Mouse (Mus musculus) MEL (cell line): ENCODE measurements around the gene Olfr1218. TPM values are rescaled to one million over a fixed set of nuclear protein-coding genes. Genes with fewer than 3 reads are reported as not detected.

Experiments
- DNase-seq: peaks from one replicate; pipeline ENCODE4 v3.0.0; 2011; ENCODE audit warnings: low read depth, low spot score
- H3K27ac ChIP-seq: 2 replicates; pipeline ENCODE4 v1.5.1; 2012; ENCODE audit warnings: low read depth, mild to moderate bottlenecking, control low read depth, low read length, moderate library complexity; ENCODE audit not compliant: control insufficient read depth
- H3K27me3 ChIP-seq, 2 experiments: fragments of 150-350 bp in 1 of 2; sonication (generic) in 1 of 2; 2 replicates each; pipeline ENCODE4 v1.6.1; 2012; ENCODE audit warnings: low read length in 2 of 2, mild to moderate bottlenecking in 2 of 2, improper control_type of control experiment in 1 of 2, moderate library complexity in 1 of 2; ENCODE audit not compliant: insufficient read depth in 2 of 2, control insufficient read depth in 1 of 2
- H3K36me3 ChIP-seq, 2 experiments: 2 replicates each; pipeline ENCODE4 v1.6.1; 2012 to 2014; ENCODE audit warnings: low read length in 2 of 2, improper control_type of control experiment in 1 of 2, inconsistent platforms in 1 of 2, mild to moderate bottlenecking in 1 of 2; ENCODE audit not compliant: insufficient read depth in 2 of 2, control insufficient read depth in 1 of 2
- H3K4me1 ChIP-seq, 2 experiments: fragments of 150-350 bp in 1 of 2; sonication (generic) in 1 of 2; 2 replicates each; pipeline ENCODE4 v1.6.1; 2012; ENCODE audit warnings: low read length in 2 of 2, improper control_type of control experiment in 1 of 2, mild to moderate bottlenecking in 1 of 2; ENCODE audit not compliant: insufficient read depth in 2 of 2, control insufficient read depth in 1 of 2
- H3K4me3 ChIP-seq, 2 experiments: fragments of 150-350 bp in 1 of 2; sonication (generic) in 1 of 2; 2 replicates each; pipeline ENCODE4 v1.5.1; 2012; ENCODE audit warnings: low read depth in 2 of 2, low read length in 2 of 2, mild to moderate bottlenecking in 2 of 2, moderate library complexity in 2 of 2, control low read depth in 1 of 2, improper control_type of control experiment in 1 of 2; ENCODE audit not compliant: control insufficient read depth in 1 of 2, insufficient read depth in 1 of 2
- H3K79me2 ChIP-seq: 2 replicates; pipeline ENCODE4 v1.6.1; 2012; ENCODE audit warnings: mild to moderate bottlenecking, low read length, moderate library complexity; ENCODE audit not compliant: control insufficient read depth, poor library complexity, insufficient read depth
- H3K9ac ChIP-seq: 2 replicates; pipeline ENCODE4 v1.6.1; 2012; ENCODE audit warnings: low read depth, mild to moderate bottlenecking, control low read depth, low read length, moderate library complexity; ENCODE audit not compliant: control insufficient read depth, poor library complexity, severe bottlenecking
- H3K9me3 ChIP-seq: fragments of 150-350 bp; sonication (generic); replicated peaks from 2 replicates; pipeline ENCODE4 v1.6.1; 2012; ENCODE audit warnings: mild to moderate bottlenecking, low read length, improper control_type of control experiment, moderate library complexity; ENCODE audit not compliant: insufficient read depth
- BHLHE40 ChIP-seq: IDR thresholded peaks from 2 replicates; pipeline ENCODE4 v1.6.1; 2012; ENCODE audit warnings: low read depth, mild to moderate bottlenecking, inconsistent platforms, low read length, improper control_type of control experiment, borderline replicate concordance
- CHD1 ChIP-seq: IDR thresholded peaks from 2 replicates; pipeline ENCODE4 v1.6.1; 2012; ENCODE audit warnings: low read depth, mild to moderate bottlenecking, inconsistent platforms, low read length, improper control_type of control experiment
- E2F4 ChIP-seq: IDR thresholded peaks from 2 replicates; pipeline ENCODE4 v1.6.1; 2011; ENCODE audit warnings: low read depth, low read length, improper control_type of control experiment, borderline replicate concordance
- ELF1 ChIP-seq: IDR thresholded peaks from 2 replicates; pipeline ENCODE4 v1.6.1; 2014; ENCODE audit warnings: low read depth, mild to moderate bottlenecking, inconsistent platforms, low read length, improper control_type of control experiment, moderate library complexity
- GATA1 ChIP-seq: IDR thresholded peaks from 2 replicates; pipeline ENCODE4 v1.6.1; 2011; ENCODE audit warnings: low read depth, low read length, improper control_type of control experiment
- HCFC1 ChIP-seq: IDR thresholded peaks from 2 replicates; pipeline ENCODE4 v1.6.1; 2012; ENCODE audit warnings: low read depth, mild to moderate bottlenecking, inconsistent platforms, low read length, improper control_type of control experiment, moderate library complexity
- JUND ChIP-seq: IDR thresholded peaks from 2 replicates; pipeline ENCODE4 v1.6.1; 2011; ENCODE audit warnings: low read depth, mild to moderate bottlenecking, improper control_type of control experiment, low read length
- KAT2A ChIP-seq: conservative IDR thresholded peaks from 2 replicates; pipeline ENCODE4 v1.6.1; 2012; ENCODE audit warnings: low read depth, low read length, improper control_type of control experiment, inconsistent platforms
- MAX ChIP-seq: IDR thresholded peaks from 2 replicates; pipeline ENCODE4 v1.6.1; 2011; ENCODE audit warnings: low read length, improper control_type of control experiment
- MAZ ChIP-seq: IDR thresholded peaks from 2 replicates; pipeline ENCODE4 v1.6.1; 2012; ENCODE audit warnings: low read depth, mild to moderate bottlenecking, inconsistent platforms, low read length, improper control_type of control experiment
- MEF2A ChIP-seq: IDR thresholded peaks from 2 replicates; pipeline ENCODE4 v1.6.1; 2014; ENCODE audit warnings: low read depth, mild to moderate bottlenecking, inconsistent platforms, low read length, improper control_type of control experiment; ENCODE audit not compliant: poor library complexity, insufficient replicate concordance, severe bottlenecking; ENCODE audit errors: extremely low read depth
- MXI1 ChIP-seq: IDR thresholded peaks from 2 replicates; pipeline ENCODE4 v1.6.1; 2011; ENCODE audit warnings: mild to moderate bottlenecking, low read depth, low read length, improper control_type of control experiment
- NELFE ChIP-seq: IDR thresholded peaks from 2 replicates; pipeline ENCODE4 v1.6.1; 2011; ENCODE audit warnings: low read depth, low read length, improper control_type of control experiment
- POLR2AphosphoS2 ChIP-seq: IDR thresholded peaks from 2 replicates; pipeline ENCODE4 v1.6.1; 2011; ENCODE audit warnings: low read length, improper control_type of control experiment
- POLR2AphosphoS5 ChIP-seq: IDR thresholded peaks from 2 replicates; pipeline ENCODE4 v1.6.1; 2012; ENCODE audit warnings: low read depth, borderline replicate concordance, mild to moderate bottlenecking, inconsistent platforms, low read length, moderate library complexity, mixed read lengths
- RAD21 ChIP-seq: IDR thresholded peaks from 2 replicates; pipeline ENCODE4 v1.6.1; 2011; ENCODE audit warnings: mild to moderate bottlenecking, low read depth, low read length, improper control_type of control experiment
- RCOR1 ChIP-seq: IDR thresholded peaks from 2 replicates; pipeline ENCODE4 v1.6.1; 2012; ENCODE audit warnings: low read depth, mild to moderate bottlenecking, inconsistent platforms, low read length, improper control_type of control experiment
- SIN3A ChIP-seq: IDR thresholded peaks from 2 replicates; pipeline ENCODE4 v1.6.1; 2012; ENCODE audit warnings: low read length, improper control_type of control experiment, inconsistent platforms
- SMC3 ChIP-seq: IDR thresholded peaks from 2 replicates; pipeline ENCODE4 v1.6.1; 2011; ENCODE audit warnings: low read depth, low read length, improper control_type of control experiment
- TAL1 ChIP-seq: IDR thresholded peaks from 2 replicates; pipeline ENCODE4 v1.6.1; 2012; ENCODE audit warnings: mild to moderate bottlenecking, inconsistent platforms, low read length, moderate library complexity, mixed read lengths
- TBP ChIP-seq: IDR thresholded peaks from 2 replicates; pipeline ENCODE4 v1.8.0; 2011; ENCODE audit warnings: low read depth, low read length, improper control_type of control experiment
- TCF12 ChIP-seq: IDR thresholded peaks from 2 replicates; pipeline ENCODE4 v1.6.1; 2014; ENCODE audit warnings: low read depth, mild to moderate bottlenecking, inconsistent platforms, low read length, improper control_type of control experiment, moderate library complexity
- UBTF ChIP-seq: IDR thresholded peaks from 2 replicates; pipeline ENCODE4 v1.6.1; 2012; ENCODE audit warnings: low read depth, mild to moderate bottlenecking, inconsistent platforms, low read length, improper control_type of control experiment, moderate library complexity, borderline replicate concordance; ENCODE audit not compliant: insufficient read depth
- USF1 ChIP-seq: IDR thresholded peaks from 2 replicates; pipeline ENCODE4 v1.6.1; 2014; ENCODE audit warnings: low read depth, mild to moderate bottlenecking, inconsistent platforms, low read length, improper control_type of control experiment, moderate library complexity
- ZC3H11A ChIP-seq: IDR thresholded peaks from 2 replicates; pipeline ENCODE4 v1.6.1; 2012; ENCODE audit warnings: low read depth, mild to moderate bottlenecking, inconsistent platforms, low read length, improper control_type of control experiment
- ZMIZ1 ChIP-seq: IDR thresholded peaks from 2 replicates; pipeline ENCODE4 v1.6.1; 2012; ENCODE audit warnings: low read depth, mild to moderate bottlenecking, inconsistent platforms, low read length, improper control_type of control experiment, moderate library complexity
- ZNF384 ChIP-seq: IDR thresholded peaks from 2 replicates; pipeline ENCODE4 v1.6.1; 2012; ENCODE audit warnings: low read depth, mild to moderate bottlenecking, inconsistent platforms, low read length, improper control_type of control experiment
- polyA plus RNA-seq, 2 experiments: library from polyadenylated mRNA; stranded (reverse) in 1 of 2; unstranded in 1 of 2; fragments of >175 nt in 1 of 2; fragments of >200 nt in 1 of 2; gene quantifications; 2 replicates each; pipeline versions ENCODE4 v1.2.1 to v1.2.4; 2012; ENCODE audit warnings: low replicate concordance in 2 of 2, low read depth in 1 of 2; ENCODE audit not compliant: insufficient read length in 2 of 2, insufficient read depth in 1 of 2, missing spikeins in 1 of 2
- total RNA-seq: library from RNA; depleted of rRNA; stranded (reverse); fragments of 300-350 nt; gene quantifications from 2 replicates; pipeline ENCODE4 v1.2.3, GENCODE M21; 2012; rRNA removed

Gene Olfr1218
- not detected in 2 replicates for total RNA-seq
- polyA plus RNA-seq: not detected

DNA sequence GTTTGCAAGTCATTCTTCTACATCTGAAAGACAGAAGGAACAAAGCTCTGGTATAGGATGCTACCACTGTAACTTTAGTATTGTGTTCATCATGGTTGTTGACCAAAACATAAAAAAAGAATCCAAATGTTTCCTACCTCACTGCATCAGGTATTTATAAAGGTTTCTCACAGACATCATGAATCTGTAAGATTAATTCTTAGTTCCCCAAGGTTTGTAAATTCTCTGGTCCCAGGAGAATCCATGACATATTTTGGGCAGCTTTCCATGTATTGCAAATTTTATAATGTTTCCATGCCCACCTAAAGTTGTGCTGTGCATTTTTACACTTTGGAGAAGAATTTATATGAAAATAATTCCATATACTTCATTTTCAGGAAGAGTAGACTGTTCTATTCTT lies at the start of gene Olfr1218:
Gene Olfr1218 (minus strand): TSS at position 101 of the 400 bp plus-strand sequence.
- no peak for TF ChIP-seq RAD21
- no peak for TF ChIP-seq TCF12
- TF ChIP-seq SIN3A: no peak
- TF ChIP-seq MAZ: no peak
- no peak for TF ChIP-seq ELF1
- TF ChIP-seq MAX: no peak
- TF ChIP-seq ZNF384: no peak
- no peak for TF ChIP-seq SMC3
- no peak for TF ChIP-seq UBTF
- TF ChIP-seq HCFC1: no peak
- no peak for TF ChIP-seq TAL1
- TF ChIP-seq TBP: no peak
- no peak for TF ChIP-seq RCOR1
- no peak for TF ChIP-seq JUND
- TF ChIP-seq POLR2AphosphoS5: no peak
- TF ChIP-seq E2F4: no peak
- TF ChIP-seq ZMIZ1: no peak
- no peak for TF ChIP-seq CHD1
- no peak for TF ChIP-seq BHLHE40
- TF ChIP-seq, all 39 proteins: peak for 0
- Histone ChIP-seq H3K79me2 (no peaks in the 10 kb centered on the region), H3K27ac (no peak within 1 kb of the TSS), H3K9me3 (no peaks in the 10 kb centered on the region), H3K9ac (no peak within 1 kb of the TSS), H3K4me3 (no peak within 1 kb of the TSS), H3K4me1 (no peaks in the 10 kb centered on the region), H3K36me3 (no peaks in the 10 kb centered on the region), H3K27me3 (no peaks in the 10 kb centered on the region)
- DNase-seq: no peak

DNA sequence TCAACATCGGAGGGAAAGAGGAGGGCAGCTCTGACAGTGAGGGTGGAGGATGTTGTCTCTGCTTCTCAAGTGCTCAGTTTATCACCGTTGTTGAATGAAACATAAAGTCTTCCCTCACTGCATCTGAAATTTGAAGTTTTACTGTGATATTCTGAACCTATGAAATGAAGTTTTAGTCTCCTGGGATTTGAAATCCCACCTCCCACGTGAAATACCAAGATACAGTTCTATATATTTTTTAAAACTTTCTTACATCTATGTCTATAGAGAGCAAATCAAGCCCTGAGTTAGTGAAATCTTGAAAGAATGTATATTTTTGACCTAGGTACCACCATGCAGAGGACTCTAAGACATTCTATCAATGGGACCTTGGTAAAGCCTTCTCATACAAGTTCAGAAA lies 45.7 kb upstream of the Olfr1218 start, which contains the start of gene Olfr1220:
Gene Olfr1220 (minus strand): TSS at position 101 of the 400 bp plus-strand sequence.
- no peak within 1 kb of the TSS for H3K4me3 ChIP-seq
- no peaks in the 10 kb centered on the region for H3K27me3 ChIP-seq
- TF ChIP-seq ZC3H11A (no peak), NELFE (no peak), JUND (no peak), GATA1 (no peak), POLR2AphosphoS2 (no peak), ZMIZ1 (no peak), USF1 (no peak), BHLHE40 (no peak), MXI1 (no peak), MEF2A (no peak), KAT2A (no peak)
- DNase-seq: no peak
- no peaks in the 10 kb centered on the region for H3K79me2 ChIP-seq
- no peak within 1 kb of the TSS; the same call in 1 of the 2 replicates for H3K27ac ChIP-seq
- no peaks in the 10 kb centered on the region for H3K9me3 ChIP-seq
- no peaks in the 10 kb centered on the region for H3K36me3 ChIP-seq
- peaks cover 0 to 11% of the 10 kb centered on the region in 2 experiments; a peak in 2 of 4 replicates for H3K4me1 ChIP-seq
- H3K9ac ChIP-seq: no peak within 1 kb of the TSS
